Mouse (Mus musculus) E14TG2a.4 (cell line): Measurements from ENCODE around the gene Ghr.

Source experiments
- CTCF ChIP-seq: conservative IDR thresholded peaks from 2 replicates; pipeline ENCODE4 v1.5.1; 2014; ENCODE audit warnings: low read length
- NANOG ChIP-seq: IDR thresholded peaks from 2 replicates; pipeline ENCODE4 v1.6.1; 2014; ENCODE audit warnings: borderline replicate concordance, low read length, mixed read lengths
- POU5F1 ChIP-seq: IDR thresholded peaks from 2 replicates; pipeline ENCODE4 v1.6.1; 2014; ENCODE audit warnings: low read length, borderline replicate concordance

GRCm38 (mm10) chr15:3295986-3296385 lies 287.3 kb downstream of the Ghr start:
- TF ChIP-seq CTCF (no peak), NANOG (no peak), POU5F1 (no peak)
